Mouse (Mus musculus) liver, embryonic 12.5 days (tissue): ENCODE data around the gene Nol3. TPM values are rescaled to one million over a fixed set of nuclear protein-coding genes. Genes with fewer than 3 reads are reported as not detected.
A peak's percentile ranks its signal among the peaks of the same experiment; 100 is the strongest.

Experiments
- ATAC-seq: fragments of 200-750 bp; cut with Nextera tagmentation; 2 replicates; pipeline ENCODE4 v1.8.0; 2017; ENCODE audit warnings: moderate number of reproducible peaks, mild to moderate bottlenecking, moderate library complexity
- H3K27ac ChIP-seq: fragments of 300-500 bp; sonication (generic); 2 replicates; pipeline ENCODE4 v1.5.1; 2016; ENCODE audit warnings: mild to moderate bottlenecking
- H3K27me3 ChIP-seq: fragments of 300-500 bp; sonication (generic); replicated peaks from 2 replicates; pipeline ENCODE4 v1.6.1; 2016; ENCODE audit warnings: mild to moderate bottlenecking, moderate library complexity
- H3K36me3 ChIP-seq: fragments of 300-500 bp; sonication (generic); 2 replicates; pipeline ENCODE4 v1.6.1; 2016; ENCODE audit warnings: mild to moderate bottlenecking, moderate library complexity
- H3K4me1 ChIP-seq: fragments of 300-500 bp; sonication (generic); 2 replicates; pipeline ENCODE4 v1.6.1; 2016
- H3K4me2 ChIP-seq: fragments of 300-500 bp; sonication (generic); 2 replicates; pipeline ENCODE4 v1.6.1; 2016; ENCODE audit warnings: mild to moderate bottlenecking, moderate library complexity
- H3K4me3 ChIP-seq: fragments of 300-500 bp; sonication (generic); 2 replicates; pipeline ENCODE4 v1.5.1; 2016; ENCODE audit warnings: mild to moderate bottlenecking, moderate library complexity
- H3K9ac ChIP-seq: fragments of 300-500 bp; sonication (generic); 2 replicates; pipeline ENCODE4 v1.6.1; 2016; ENCODE audit warnings: mild to moderate bottlenecking, moderate library complexity
- H3K9me3 ChIP-seq: fragments of 300-500 bp; sonication (generic); replicated peaks from 2 replicates; pipeline ENCODE4 v1.6.1; 2016; ENCODE audit warnings: mild to moderate bottlenecking, moderate library complexity
- WGBS: fragments of 180-500 bp; shearing (Covaris S2); methylation state at CpG from one replicate; pipeline ENCODE4 v1.1.7; 2016; ENCODE audit not compliant: insufficient replicate concordance; 5-methylcytosine and 5-hydroxymethylcytosine counted together
- microRNA counts: library from miRNA; unstranded; fragments of <30 nt; microRNA quantifications from one replicate; lab custom pipeline; 2017
- microRNA-seq: library from miRNA; unstranded; fragments of <30 nt; microRNA quantifications from one replicate; pipeline ENCODE4, GENCODE M21; 2017
- polyA plus RNA-seq: library from polyadenylated mRNA; unstranded; fragments of >200 nt; fragmentation: Nextera tagmentation; extraction: Ambion mirVana; gene quantifications from 2 replicates; pipeline ENCODE4 v1.2.1, GENCODE M21; 2016

Nol3 gene
- polyA plus RNA-seq, 1 experiment from 2014 or later, result 0.18 TPM

GRCm38 (mm10) chr8:105317941-105318340 lies 42.0 kb downstream of the Nol3 start:
- H3K9ac ChIP-seq, result no peak overlapping the region
- no peaks in the 10 kb centered on the region for H3K9me3 ChIP-seq
- no peak overlapping the region for H3K4me2 ChIP-seq
- peaks cover 95% of the 10 kb centered on the region for H3K36me3 ChIP-seq
- H3K27me3 ChIP-seq, result no peaks in the 10 kb centered on the region
- H3K27ac ChIP-seq, result 0 out of 2 replicates have a peak overlapping the region, but pooled peaks have one; percentile 36
- no peak for ATAC-seq
- peaks cover 82% of the 10 kb centered on the region for H3K4me1 ChIP-seq
- WGBS, result 87% methylated on average over 4 of the region's 4 CpGs
- no peak overlapping the region for H3K4me3 ChIP-seq

DNA sequence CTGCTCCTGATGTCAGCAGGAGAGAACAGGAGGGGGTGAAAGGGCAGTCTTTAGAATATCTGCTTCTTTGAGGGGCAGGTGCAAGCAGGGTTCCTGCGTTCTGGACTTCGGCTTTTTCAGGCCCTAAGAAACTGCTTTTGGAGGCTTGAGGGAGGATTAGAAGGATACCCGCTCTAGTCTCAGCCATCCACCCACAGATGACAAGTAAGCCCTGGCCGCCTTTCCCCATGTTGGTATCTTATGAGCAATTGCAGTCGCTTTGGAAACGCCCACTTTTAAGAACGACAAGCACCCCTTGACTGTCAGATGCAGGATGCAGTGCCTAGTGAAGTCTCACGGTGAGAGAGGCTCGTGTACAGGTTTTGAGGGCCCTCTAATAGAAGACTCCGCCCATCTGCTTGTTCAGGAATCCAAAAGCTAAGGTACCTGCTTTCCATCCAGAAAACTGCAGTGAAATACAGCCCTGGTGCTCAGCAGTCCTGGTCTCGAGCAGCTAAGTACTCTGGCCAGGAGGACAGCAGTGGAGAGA lies 42.8 kb downstream of the Nol3 start:
- peak overlapping the region; percentile 40; the same call in 1 of the 2 replicates for H3K4me2 ChIP-seq
- H3K27me3 ChIP-seq, result no peaks in the 10 kb centered on the region
- 79% methylated on average over 11 of the region's 11 CpGs for WGBS
- no peak overlapping the region for H3K4me3 ChIP-seq
- peaks cover 89% of the 10 kb centered on the region for H3K36me3 ChIP-seq
- H3K27ac ChIP-seq, result peak overlapping the region; percentile 72
- peaks cover 82% of the 10 kb centered on the region for H3K4me1 ChIP-seq
- no peaks in the 10 kb centered on the region for H3K9me3 ChIP-seq
- no peak overlapping the region for H3K9ac ChIP-seq
- no peak for ATAC-seq

DNA sequence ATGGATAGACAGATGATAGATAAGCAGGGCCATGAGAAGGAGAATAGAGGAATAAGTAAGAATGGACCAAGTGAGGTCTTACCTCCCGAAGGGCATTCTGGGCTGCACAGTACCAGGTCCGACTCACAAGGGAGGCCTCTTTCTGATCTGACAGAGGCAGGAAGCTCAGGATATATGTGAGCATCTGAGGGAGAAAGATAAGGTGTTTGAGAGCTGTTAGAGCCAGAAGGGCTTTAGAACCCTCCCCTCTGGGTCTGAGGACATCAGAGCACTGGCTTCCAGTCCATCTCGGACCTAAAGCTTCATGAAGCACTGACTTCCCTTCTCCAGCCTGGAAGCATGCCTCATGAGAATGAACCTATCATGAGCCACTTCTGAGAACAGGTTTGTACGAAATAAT lies 47.2 kb downstream of the Nol3 start:
- H3K4me3 ChIP-seq, result peak overlapping the region; percentile 80
- H3K4me2 ChIP-seq, result peak overlapping the region; percentile 79
- peak; percentile 87 for ATAC-seq
- H3K27me3 ChIP-seq, result no peaks in the 10 kb centered on the region
- peak overlapping the region; percentile 95 for H3K27ac ChIP-seq
- WGBS, result 26% methylated on average over 4 of the region's 4 CpGs
- H3K9ac ChIP-seq, result peak overlapping the region; percentile 85
- peaks cover 74% of the 10 kb centered on the region for H3K4me1 ChIP-seq
- peaks cover 49% of the 10 kb centered on the region for H3K36me3 ChIP-seq
- H3K9me3 ChIP-seq, result no peaks in the 10 kb centered on the region

DNA sequence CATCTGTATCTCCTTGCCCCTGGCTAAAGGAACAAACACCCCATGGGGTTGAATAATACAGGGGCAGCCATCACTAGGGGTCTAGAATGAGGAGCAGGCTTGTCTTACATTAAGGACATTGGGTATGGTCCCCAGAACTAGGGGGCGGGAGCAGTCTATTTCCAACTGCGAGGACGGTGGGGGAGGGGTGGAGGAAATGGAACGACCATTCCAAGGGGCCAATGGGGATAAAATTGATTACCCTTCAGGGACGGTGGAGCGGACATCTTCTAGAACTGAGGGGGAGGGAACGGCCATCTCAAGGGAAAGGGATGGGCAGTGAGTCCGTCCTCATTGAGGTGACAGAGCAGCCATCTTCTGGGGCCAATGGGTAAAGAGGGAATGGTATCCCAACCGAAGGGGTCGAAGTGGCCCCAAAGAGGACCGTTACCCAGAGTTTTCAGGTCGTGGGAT lies 49.7 kb downstream of the Nol3 start:
- H3K27ac ChIP-seq, result peak overlapping the region; percentile 95
- WGBS, result 1% methylated on average over 12 of the region's 12 CpGs
- ATAC-seq, result peak; percentile 0
- H3K27me3 ChIP-seq, result no peaks in the 10 kb centered on the region
- H3K36me3 ChIP-seq, result peaks cover 49% of the 10 kb centered on the region
- no peaks in the 10 kb centered on the region for H3K9me3 ChIP-seq
- H3K4me1 ChIP-seq, result peaks cover 55% of the 10 kb centered on the region
- H3K4me3 ChIP-seq, result peak overlapping the region; percentile 80
- H3K4me2 ChIP-seq, result peak overlapping the region; percentile 79
- H3K9ac ChIP-seq, result peak overlapping the region; percentile 85

- Histone ChIP-seq H3K27ac (peak within 1 kb of the TSS; percentile 95), H3K9ac (peak within 1 kb of the TSS; percentile 85), H3K9me3 (no peaks in the 10 kb centered on the region), H3K4me1 (peaks cover 54% of the 10 kb centered on the region), H3K27me3 (no peaks in the 10 kb centered on the region), H3K36me3 (peaks cover 53% of the 10 kb centered on the region), H3K4me3 (peak within 1 kb of the TSS; percentile 80), H3K4me2 (peak within 1 kb of the TSS; percentile 85)
- WGBS, result under 1% methylated on average over 36 of the region's 36 CpGs
- ATAC-seq, result peak; percentile 77
Observed at GRCm38 (mm10) chr8:105326141-105326672, 50.3 kb downstream of the Nol3 start, which contains the start of the genes Lrrc29 and Tmem208. Gene Lrrc29, minus strand, starts transcription at chr8:105326278. Gene Tmem208, plus strand, starts transcription at chr8:105326354.

DNA sequence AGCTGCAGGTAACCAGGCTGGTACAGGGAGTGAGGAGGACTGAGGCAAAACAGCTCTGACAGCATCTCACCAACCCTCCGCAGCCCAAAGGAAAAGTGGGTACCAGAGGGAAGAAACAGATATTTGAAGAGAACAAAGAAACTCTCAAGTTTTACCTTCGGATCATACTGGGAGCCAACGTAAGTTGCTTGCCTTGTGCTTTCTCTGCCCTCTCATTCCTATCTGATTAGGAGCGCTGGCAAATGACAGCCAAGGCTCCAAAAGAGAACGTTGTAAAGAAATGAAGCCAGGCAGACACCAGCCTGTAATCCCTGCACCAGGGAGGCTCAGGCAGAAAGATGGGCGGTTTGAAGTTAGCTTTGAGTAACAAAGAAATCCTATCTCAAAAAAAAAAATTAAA lies 51.0 kb downstream of the Nol3 start:
- no peak for ATAC-seq
- Histone ChIP-seq H3K27me3 (no peaks in the 10 kb centered on the region), H3K4me1 (peaks cover 46% of the 10 kb centered on the region), H3K36me3 (peaks cover 53% of the 10 kb centered on the region), H3K4me3 (peak overlapping the region; percentile 80), H3K9ac (peak overlapping the region; percentile 85), H3K27ac (peak overlapping the region; percentile 88), H3K9me3 (no peaks in the 10 kb centered on the region), H3K4me2 (peak overlapping the region; percentile 85)
- 25% methylated on average over 6 of the region's 6 CpGs for WGBS

GRCm38 (mm10) chr8:105330325-105330724 lies 54.4 kb downstream of the Nol3 start:
- Histone ChIP-seq H3K4me2 (no peak overlapping the region), H3K9me3 (no peaks in the 10 kb centered on the region), H3K27me3 (no peaks in the 10 kb centered on the region), H3K36me3 (peaks cover 76% of the 10 kb centered on the region), H3K27ac (no peak overlapping the region), H3K4me1 (peaks cover 15% of the 10 kb centered on the region), H3K4me3 (no peak overlapping the region), H3K9ac (no peak overlapping the region)
- ATAC-seq, result no peak
- WGBS, result 88% methylated on average over 12 of the region's 12 CpGs

DNA sequence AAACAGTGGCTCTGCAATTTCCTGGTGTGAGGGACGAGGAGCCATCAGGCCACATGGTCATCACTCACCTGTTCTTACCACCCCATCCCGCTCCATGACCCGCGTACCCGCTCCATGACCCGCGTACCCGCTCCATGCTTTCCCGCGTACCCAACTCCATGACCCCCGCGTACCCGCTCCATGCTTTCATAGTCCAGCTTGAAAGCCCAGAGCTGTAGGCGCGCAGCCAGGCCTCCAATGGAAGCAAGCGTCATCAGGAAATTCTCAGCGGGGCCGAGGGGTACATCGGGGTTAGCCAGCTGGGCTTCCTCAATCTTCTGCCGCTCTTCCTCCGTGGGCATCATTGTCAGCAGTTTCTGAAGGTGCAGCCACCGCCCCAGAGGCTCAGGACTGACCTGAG lies 55.5 kb downstream of the Nol3 start:
- 91% methylated on average over 22 of the region's 22 CpGs for WGBS

More for the DNA sequence above, 55.5 kb downstream of the Nol3 start:
- no peaks in the 10 kb centered on the region for H3K27me3 ChIP-seq
- no peaks in the 10 kb centered on the region for H3K9me3 ChIP-seq
- H3K4me3 ChIP-seq, result no peak overlapping the region
- no peak for ATAC-seq
- H3K36me3 ChIP-seq, result peaks cover 87% of the 10 kb centered on the region
- H3K9ac ChIP-seq, result no peak overlapping the region
- H3K27ac ChIP-seq, result no peak overlapping the region
- H3K4me1 ChIP-seq, result peaks cover 12% of the 10 kb centered on the region
- H3K4me2 ChIP-seq, result no peak overlapping the region

MicroRNAs encoded within 50 kb of the gene (microRNA counts, 519-probe panel; counts per million panel counts)
- microRNA mmu-miR-328 (lab: Ali Mortazavi, UCI), result 582 counts per million, percentile 70 among the panel's probes with 10 or more counts

Small RNAs within 50 kb of the gene (microRNA-seq; reads per million reads assigned to microRNA genes)
- gene Gm27320 (not detected), gene Mir328 (421 reads per million, percentile 65 among the genes with 10 or more reads in this experiment)

Other genes with a start within 250 kb of the Nol3 start
- not detected in 2 replicates for gene Ces3a, start 227.5 kb upstream of the Nol3 start, polyA plus RNA-seq
- not detected in 2 replicates for gene Ces3b, start 192.4 kb upstream of the Nol3 start, polyA plus RNA-seq
- not detected in 2 replicates for gene Ces4a, start 144.3 kb upstream of the Nol3 start, polyA plus RNA-seq
- gene Cbfb, start 105.5 kb upstream of the Nol3 start, polyA plus RNA-seq, result 19.1 and 19.6 TPM in 2 replicates
- gene D230025D16Rik, start 51.0 kb upstream of the Nol3 start, polyA plus RNA-seq, result 16.7 and 18.8 TPM in 2 replicates
- 3.5 and 3.6 TPM in 2 replicates for gene B3gnt9, start 21.0 kb upstream of the Nol3 start, polyA plus RNA-seq
- gene Tradd, start 11.5 kb upstream of the Nol3 start, polyA plus RNA-seq, result 17.7 and 18.3 TPM in 2 replicates
- gene Fbxl8, start 11.5 kb upstream of the Nol3 start, polyA plus RNA-seq, result 1.2 and 1.5 TPM in 2 replicates
- gene Hsf4, start 6.3 kb upstream of the Nol3 start, polyA plus RNA-seq, result not detected in 2 replicates
- 1.6 TPM in 2 replicates for gene 4931428F04Rik, start 13.7 kb downstream of the Nol3 start, polyA plus RNA-seq
- gene Exoc3l, start 20.0 kb downstream of the Nol3 start, polyA plus RNA-seq, result 11.9 and 13.8 TPM in 2 replicates
- 239 TPM in 2 replicates for gene E2f4, start 21.5 kb downstream of the Nol3 start, polyA plus RNA-seq
- gene Elmo3, start 29.5 kb downstream of the Nol3 start, polyA plus RNA-seq, result 2.7 and 3.0 TPM in 2 replicates
- 9.9 and 10.0 TPM in 2 replicates for gene Lrrc29, start 50.1 kb downstream of the Nol3 start, polyA plus RNA-seq
- gene Tmem208, start 50.2 kb downstream of the Nol3 start, polyA plus RNA-seq, result 106 and 109 TPM in 2 replicates
- gene Fhod1, start 71.8 kb downstream of the Nol3 start, polyA plus RNA-seq, result 1.2 and 1.4 TPM in 2 replicates
- gene Slc9a5, start 72.7 kb downstream of the Nol3 start, polyA plus RNA-seq, result 0.42 and 0.48 TPM in 2 replicates
- not detected in 2 replicates for gene Plekhg4, start 97.1 kb downstream of the Nol3 start, polyA plus RNA-seq
- not detected in 2 replicates for gene Kctd19, start 137.4 kb downstream of the Nol3 start, polyA plus RNA-seq
- 0.07 and 0.18 TPM in 2 replicates for gene Lrrc36, start 137.4 kb downstream of the Nol3 start, polyA plus RNA-seq
- 1.2 and 1.4 TPM in 2 replicates for gene Tppp3, start 195.4 kb downstream of the Nol3 start, polyA plus RNA-seq
- 4.0 and 4.6 TPM in 2 replicates for gene Zdhhc1, start 220.8 kb downstream of the Nol3 start, polyA plus RNA-seq
- gene Hsd11b2, start 242.6 kb downstream of the Nol3 start, polyA plus RNA-seq, result 6.0 and 6.7 TPM in 2 replicates